Mouse (Mus musculus) testis, adult 2 months (tissue): Measurements from ENCODE around the gene Snx32.

Experiments
- CTCF ChIP-seq: fragments of 200-500 bp; IDR thresholded peaks from 2 replicates; pipeline ENCODE4 v1.5.1; 2012; ENCODE audit warnings: low read depth, mild to moderate bottlenecking, inconsistent platforms, low read length, moderate library complexity; ENCODE audit not compliant: control insufficient read depth, insufficient read depth, insufficient replicate concordance
- POLR2A ChIP-seq: fragments of 200-500 bp; IDR thresholded peaks from 2 replicates; pipeline ENCODE4 v1.6.1; 2012; ENCODE audit warnings: low read depth, mild to moderate bottlenecking, inconsistent platforms, low read length, moderate library complexity; ENCODE audit not compliant: control insufficient read depth

- TF ChIP-seq POLR2A (no peak), CTCF (peak; percentile 95)
Measured at GRCm38 (mm10) chr19:5529325-5530137, 19.2 kb upstream of the Snx32 start.
